Mouse (Mus musculus) hindbrain, embryonic 11.5 days (tissue): ENCODE data around the gene Acss3. TPM values are rescaled to one million over a fixed set of nuclear protein-coding genes. Genes with fewer than 3 reads are reported as not detected.

Experiments
- ATAC-seq: fragments of 200-750 bp; cut with Nextera tagmentation; 2 replicates; pipeline ENCODE4 v1.8.0; 2017; ENCODE audit warnings: mild to moderate bottlenecking, moderate TSS enrichment, moderate library complexity; ENCODE audit not compliant: low FRiP score
- DNase-seq: peaks from one replicate; pipeline ENCODE4 v3.0.0-alpha.2; 2015; ENCODE audit warnings: low spot score
- H3K27ac ChIP-seq: fragments of 300-500 bp; sonication (generic); 2 replicates; pipeline ENCODE4 v1.5.1; 2014; ENCODE audit warnings: mild to moderate bottlenecking, low read depth, low read length
- H3K27me3 ChIP-seq: fragments of 300-500 bp; sonication (generic); 2 replicates; pipeline ENCODE4 v1.6.1; 2014; ENCODE audit warnings: mild to moderate bottlenecking, low read length, moderate library complexity, mixed read lengths; ENCODE audit not compliant: control insufficient read depth, insufficient read depth
- H3K36me3 ChIP-seq: fragments of 300-500 bp; sonication (generic); 2 replicates; pipeline ENCODE4 v1.6.1; 2014; ENCODE audit warnings: mild to moderate bottlenecking, low read length, moderate library complexity, mixed read lengths; ENCODE audit not compliant: control insufficient read depth, insufficient read depth
- H3K4me1 ChIP-seq: fragments of 300-500 bp; sonication (generic); replicated peaks from 2 replicates; pipeline ENCODE4 v1.6.1; 2014; ENCODE audit warnings: low read length, mixed read lengths; ENCODE audit not compliant: control insufficient read depth, insufficient read depth
- H3K4me2 ChIP-seq: fragments of 300-500 bp; sonication (generic); replicated peaks from 2 replicates; pipeline ENCODE4 v1.6.1; 2014; ENCODE audit warnings: mild to moderate bottlenecking, low read depth, low read length
- H3K4me3 ChIP-seq: fragments of 300-500 bp; sonication (generic); 2 replicates; pipeline ENCODE4 v1.5.1; 2014; ENCODE audit warnings: low read depth, low read length
- H3K9ac ChIP-seq: fragments of 300-500 bp; sonication (generic); 2 replicates; pipeline ENCODE4 v1.6.1; 2014; ENCODE audit warnings: low read depth, low read length
- H3K9me3 ChIP-seq: fragments of 300-500 bp; sonication (generic); 2 replicates; pipeline ENCODE4 v1.6.1; 2016; ENCODE audit warnings: low read length; ENCODE audit not compliant: control insufficient read depth
- WGBS: fragments of 180-500 bp; shearing (Covaris S2); extraction: QIAGEN DNeasy Blood & Tissue Kit; methylation state at CpG from one replicate; pipeline ENCODE4 v1.1.7; 2014; 5-methylcytosine and 5-hydroxymethylcytosine counted together
- polyA plus RNA-seq: library from polyadenylated mRNA; unstranded; fragments of >200 nt; fragmentation: Nextera tagmentation; extraction: Ambion mirVana; gene quantifications from 2 replicates; pipeline ENCODE4 v1.2.1, GENCODE M21; 2014

Acss3 gene
- polyA plus RNA-seq, 1 experiment from 2014 or later = 3.1 TPM

GRCm38 (mm10) chr10:107119135-107119534 lies 4.3 kb downstream of the Acss3 start:
- H3K4me2 ChIP-seq = no peak overlapping the region
- ATAC-seq (no peak), DNase-seq (no peak)
- H3K4me3 ChIP-seq = no peak overlapping the region
- no peaks in the 10 kb centered on the region for H3K36me3 ChIP-seq
- no peak overlapping the region for H3K9ac ChIP-seq
- no peak overlapping the region for H3K27ac ChIP-seq
- 90% methylated on average over 2 of the region's 2 CpGs for WGBS
- H3K9me3 ChIP-seq = no peaks in the 10 kb centered on the region
- H3K27me3 ChIP-seq = no peaks in the 10 kb centered on the region
- H3K4me1 ChIP-seq = no peaks in the 10 kb centered on the region

DNA sequence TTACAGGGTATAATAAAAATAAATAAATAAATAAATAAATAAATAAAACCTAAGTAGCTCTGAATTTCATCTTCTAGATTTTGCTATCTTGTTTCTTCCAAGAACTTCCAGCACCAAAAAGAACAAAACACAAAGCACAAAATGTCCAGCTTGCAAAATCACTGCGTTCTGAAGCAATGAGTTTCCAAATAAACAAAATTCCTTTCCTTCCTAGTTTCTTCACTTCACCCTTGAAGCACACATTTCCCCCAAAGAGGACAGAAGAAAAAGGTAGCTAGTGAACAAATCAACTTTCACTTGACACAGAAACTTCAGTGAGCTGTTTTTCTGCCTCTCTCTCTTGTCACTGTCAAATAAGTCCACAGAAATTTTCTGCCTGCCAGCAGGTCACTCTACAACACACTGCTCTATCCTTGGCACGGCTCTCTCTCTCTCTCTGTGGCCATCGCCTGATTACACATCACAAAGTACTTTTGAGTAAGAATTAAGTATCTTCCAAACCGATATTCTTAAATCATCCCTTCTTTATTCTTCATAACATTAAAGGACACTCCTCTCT lies 6.7 kb downstream of the Acss3 start:
- DNase-seq (no peak), ATAC-seq (no peak)
- 71% methylated on average over 4 of the region's 4 CpGs for WGBS
- Histone ChIP-seq H3K4me1 (no peaks in the 10 kb centered on the region), H3K4me2 (no peak overlapping the region), H3K36me3 (no peaks in the 10 kb centered on the region), H3K27me3 (no peaks in the 10 kb centered on the region), H3K4me3 (no peak overlapping the region), H3K9ac (no peak overlapping the region), H3K9me3 (no peaks in the 10 kb centered on the region), H3K27ac (no peak overlapping the region)

- Histone ChIP-seq H3K9ac (no peak overlapping the region), H3K4me3 (no peak overlapping the region), H3K4me2 (no peak overlapping the region), H3K27me3 (no peaks in the 10 kb centered on the region), H3K36me3 (no peaks in the 10 kb centered on the region), H3K4me1 (no peaks in the 10 kb centered on the region), H3K27ac (no peak overlapping the region), H3K9me3 (no peaks in the 10 kb centered on the region)
- no peak for ATAC-seq
- DNase-seq = no peak
- WGBS = 43% methylated on average over 1 of the region's 1 CpGs
Observed at GRCm38 (mm10) chr10:107115930-107116642, 7.4 kb downstream of the Acss3 start.

GRCm38 (mm10) chr10:107115121-107115520 lies 8.3 kb downstream of the Acss3 start:
- Histone ChIP-seq H3K9me3 (no peaks in the 10 kb centered on the region), H3K27me3 (no peaks in the 10 kb centered on the region), H3K27ac (no peak overlapping the region), H3K4me2 (no peak overlapping the region), H3K4me1 (no peaks in the 10 kb centered on the region), H3K4me3 (no peak overlapping the region), H3K9ac (no peak overlapping the region), H3K36me3 (no peaks in the 10 kb centered on the region)
- no peak for DNase-seq
- WGBS = 74% methylated on average over 1 of the region's 1 CpGs
- no peak for ATAC-seq

- 60% methylated on average over 3 of the region's 3 CpGs for WGBS
- H3K4me3 ChIP-seq = no peak overlapping the region
- DNase-seq (no peak), ATAC-seq (no peak)
- H3K9ac ChIP-seq = no peak overlapping the region
- H3K4me1 ChIP-seq = no peaks in the 10 kb centered on the region
- no peaks in the 10 kb centered on the region for H3K27me3 ChIP-seq
- H3K27ac ChIP-seq = no peak overlapping the region
- H3K9me3 ChIP-seq = no peaks in the 10 kb centered on the region
- no peaks in the 10 kb centered on the region for H3K36me3 ChIP-seq
- no peak overlapping the region for H3K4me2 ChIP-seq
Observed at GRCm38 (mm10) chr10:107094452-107094851, 29.0 kb downstream of the Acss3 start.

DNA sequence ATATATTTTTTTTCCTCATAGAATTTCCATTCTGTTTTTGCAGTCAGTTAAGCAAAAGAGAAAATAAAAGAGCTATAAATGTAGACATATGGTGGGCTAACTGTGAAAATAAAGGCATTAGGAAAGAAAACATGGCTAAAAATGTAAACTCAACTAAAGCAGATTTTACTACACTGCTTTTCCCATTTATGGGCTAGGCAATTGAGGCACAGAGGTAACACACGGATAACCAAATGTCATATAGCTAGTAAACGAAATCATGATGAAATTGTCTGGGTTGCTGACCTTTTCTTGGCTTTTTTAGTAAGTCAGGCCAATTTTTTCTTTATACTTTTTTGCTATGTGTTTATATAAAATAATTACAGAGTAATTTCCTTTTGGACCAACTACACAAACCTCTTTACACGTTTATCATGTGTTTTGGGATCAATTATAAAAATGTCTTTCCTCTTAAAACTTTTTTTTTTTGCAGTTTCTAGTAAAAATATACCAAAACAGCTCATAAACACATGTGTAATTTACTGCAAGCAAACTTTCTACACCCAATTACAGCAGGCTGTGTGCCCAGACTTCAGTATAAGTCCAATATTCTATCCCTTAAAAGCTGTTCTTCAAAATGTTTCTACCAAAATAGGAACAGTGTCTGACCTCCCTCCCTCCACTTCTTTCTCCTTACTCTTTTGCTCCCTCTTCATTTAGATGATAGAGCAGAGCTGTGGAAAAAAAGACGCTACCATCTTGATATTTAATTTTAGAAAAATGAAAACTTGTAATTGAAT lies 69.4 kb downstream of the Acss3 start:
- no peak overlapping the region for H3K4me2 ChIP-seq
- H3K27me3 ChIP-seq = no peaks in the 10 kb centered on the region
- H3K4me3 ChIP-seq = no peak overlapping the region
- DNase-seq (no peak), ATAC-seq (no peak)
- H3K4me1 ChIP-seq = no peaks in the 10 kb centered on the region
- no peak overlapping the region for H3K9ac ChIP-seq
- no peak overlapping the region for H3K27ac ChIP-seq
- H3K36me3 ChIP-seq = no peaks in the 10 kb centered on the region
- no peaks in the 10 kb centered on the region for H3K9me3 ChIP-seq
- 83% methylated on average over 4 of the region's 4 CpGs for WGBS

DNA sequence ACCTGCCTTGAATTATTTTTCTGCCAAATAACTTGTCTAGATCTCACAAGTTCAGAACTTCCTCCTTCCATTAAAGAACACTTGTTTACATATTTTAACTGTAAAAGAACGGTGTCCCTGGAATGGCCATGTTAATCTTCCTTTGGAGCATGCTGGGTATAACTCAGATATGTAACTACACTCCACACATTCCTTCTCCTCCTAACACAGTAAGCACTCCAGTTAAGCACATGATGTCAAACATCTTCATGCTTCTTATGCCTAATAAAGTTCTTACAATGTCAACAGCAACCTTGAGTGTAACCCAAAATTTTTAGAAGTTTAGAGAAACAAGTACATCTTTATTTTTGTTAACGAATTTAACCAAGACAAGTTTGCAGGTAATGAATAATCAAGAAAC lies 73.0 kb downstream of the Acss3 start:
- Histone ChIP-seq H3K9ac (no peak overlapping the region), H3K4me3 (no peak overlapping the region), H3K4me2 (no peak overlapping the region), H3K36me3 (no peaks in the 10 kb centered on the region), H3K27me3 (no peaks in the 10 kb centered on the region), H3K9me3 (no peaks in the 10 kb centered on the region), H3K4me1 (no peaks in the 10 kb centered on the region), H3K27ac (no peak overlapping the region)
- ATAC-seq = no peak
- no peak for DNase-seq
- WGBS = 80% methylated on average over 2 of the region's 2 CpGs

GRCm38 (mm10) chr10:107042656-107043055 lies 80.8 kb downstream of the Acss3 start:
- ATAC-seq (no peak), DNase-seq (no peak)
- Histone ChIP-seq H3K4me3 (no peak overlapping the region), H3K4me2 (no peak overlapping the region), H3K36me3 (no peaks in the 10 kb centered on the region), H3K27me3 (no peaks in the 10 kb centered on the region), H3K4me1 (no peaks in the 10 kb centered on the region), H3K9ac (no peak overlapping the region), H3K27ac (no peak overlapping the region), H3K9me3 (no peaks in the 10 kb centered on the region)
- 81% methylated on average over 1 of the region's 1 CpGs for WGBS

GRCm38 (mm10) chr10:107040837-107041236 lies 82.6 kb downstream of the Acss3 start:
- Histone ChIP-seq H3K4me3 (no peak overlapping the region), H3K4me1 (no peaks in the 10 kb centered on the region), H3K9ac (no peak overlapping the region), H3K9me3 (no peaks in the 10 kb centered on the region), H3K27me3 (no peaks in the 10 kb centered on the region), H3K4me2 (no peak overlapping the region), H3K36me3 (no peaks in the 10 kb centered on the region), H3K27ac (no peak overlapping the region)
- DNase-seq (no peak), ATAC-seq (no peak)
- 92% methylated on average over 2 of the region's 2 CpGs for WGBS
